Mouse (Mus musculus): ENCODE results near the gene Map2k5. TPM values are rescaled to one million over a fixed set of nuclear protein-coding genes. Genes with fewer than 3 reads are reported as not detected.

The Map2k5 gene
- total RNA-seq, 2 experiments from 2014 or later, result 29.8 to 30.6 TPM

GRCm38 (mm10) chr9:63151072-63151870 lies 226.4 kb downstream of the Map2k5 start:
- no peak for DNase-seq (ENCODE audit: low spot score in 2 of 2)

GRCm38 (mm10) chr9:63150086-63150800 lies 227.5 kb downstream of the Map2k5 start:
- DNase-seq (ENCODE audit: low spot score in 2 of 2), result no peak
- intact Hi-C loops (cut with DNase I), result no loop called here

More at GRCm38 (mm10) chr9:63151072-63151870, 226.4 kb downstream of the Map2k5 start:
- intact Hi-C loops (cut with DNase I), result no loop called here

- intact Hi-C loops (cut with DNase I), result loop anchor here (5.0 kb wide), 1 partner anchor 248 kb away; the partner anchor contains the start of gene 2300009A05Rik
- DNase-seq (ENCODE audit: low spot score in 2 of 2), result no peak
Measured at GRCm38 (mm10) chr9:63149372-63149766, 228.3 kb downstream of the Map2k5 start.

DNA sequence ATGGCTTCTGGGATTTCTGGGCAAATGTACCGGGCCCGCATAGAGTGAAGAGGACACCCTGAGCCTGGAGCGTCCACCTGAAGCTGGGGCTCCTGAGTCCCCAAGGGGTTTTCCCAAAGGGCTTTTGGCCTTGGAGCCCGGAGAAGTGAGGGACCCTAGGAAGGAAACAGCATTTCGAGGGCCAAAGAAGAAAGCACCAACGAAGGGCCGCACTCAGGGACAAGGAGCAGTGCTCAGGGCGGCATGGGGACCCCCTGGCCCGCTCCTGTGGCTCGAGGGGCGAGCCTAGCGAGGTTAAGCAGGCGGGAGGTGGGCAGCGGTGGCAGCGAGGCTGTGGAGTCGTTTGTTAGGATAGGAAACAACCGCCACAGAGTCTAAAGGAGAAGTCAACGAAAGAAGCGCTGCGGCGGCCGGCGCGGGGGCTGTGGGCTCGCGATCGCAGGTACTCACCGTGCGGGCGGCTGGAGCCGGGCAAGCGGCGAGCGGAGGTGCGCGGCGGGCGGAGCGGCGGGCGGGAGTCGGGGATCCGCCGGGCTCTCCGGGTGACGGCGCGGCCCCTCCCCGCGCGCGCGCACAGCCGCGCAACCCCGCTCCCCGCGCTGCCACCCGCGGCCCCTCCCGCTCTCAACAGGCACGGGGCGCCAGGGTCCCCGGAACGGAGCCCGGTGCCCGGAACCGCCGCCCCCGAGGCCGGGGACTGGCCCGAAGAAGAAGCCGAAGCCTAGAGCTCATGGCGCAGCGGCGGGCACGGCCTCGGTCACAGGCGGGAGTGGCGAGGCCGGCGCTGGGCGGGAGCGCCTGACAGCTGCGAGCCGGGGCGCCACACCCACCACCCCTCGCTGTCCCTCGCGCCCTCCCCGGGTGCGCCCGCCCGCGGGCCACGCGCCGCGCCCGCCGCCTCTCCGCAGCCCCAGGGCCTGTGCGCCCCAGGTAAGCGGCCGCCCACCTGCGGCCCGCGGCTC lies 229.0 kb downstream of the Map2k5 start, which contains the start of gene Skor1:
Gene Skor1, minus strand, starts transcription at position 552 of the 962 bp plus-strand sequence.
- DNase-seq (ENCODE audit: low spot score in 2 of 2), result no peak
- intact Hi-C loops (cut with DNase I), result loop anchor here (5.0 kb wide), 1 partner anchor 249 kb away; the partner anchor contains the start of gene 2300009A05Rik

GRCm38 (mm10) chr9:63147786-63148409 lies 229.8 kb downstream of the Map2k5 start:
- no peak for DNase-seq (ENCODE audit: low spot score in 2 of 2)
- intact Hi-C loops (cut with DNase I), result loop anchor here (5.0 kb wide), 1 partner anchor 249 kb away; the partner anchor contains the start of gene 2300009A05Rik

DNA sequence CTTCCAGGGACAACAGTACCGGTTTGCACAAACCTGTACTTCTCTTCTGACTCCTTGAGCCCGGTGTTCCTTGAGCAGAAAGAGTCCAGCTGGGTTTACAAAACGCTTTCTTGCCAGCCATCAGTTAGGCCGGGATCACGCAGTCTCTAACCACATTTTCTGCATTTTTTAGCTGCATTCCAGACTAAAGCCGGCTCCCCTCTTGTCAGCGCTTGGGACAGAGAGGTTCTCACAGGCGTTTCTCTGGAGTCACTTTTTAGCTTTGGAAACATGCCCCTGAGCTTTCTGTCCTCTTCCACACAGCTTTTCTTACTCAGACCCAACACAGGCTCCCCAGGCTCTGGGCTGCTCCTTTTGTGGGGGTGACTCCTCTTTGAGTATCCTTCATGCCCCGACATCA lies 230.4 kb downstream of the Map2k5 start:
- intact Hi-C loops (cut with DNase I), result loop anchor here (5.0 kb wide), 1 partner anchor 250 kb away; the partner anchor contains the start of gene 2300009A05Rik
- DNase-seq (ENCODE audit: low spot score in 2 of 2), result no peak

DNA sequence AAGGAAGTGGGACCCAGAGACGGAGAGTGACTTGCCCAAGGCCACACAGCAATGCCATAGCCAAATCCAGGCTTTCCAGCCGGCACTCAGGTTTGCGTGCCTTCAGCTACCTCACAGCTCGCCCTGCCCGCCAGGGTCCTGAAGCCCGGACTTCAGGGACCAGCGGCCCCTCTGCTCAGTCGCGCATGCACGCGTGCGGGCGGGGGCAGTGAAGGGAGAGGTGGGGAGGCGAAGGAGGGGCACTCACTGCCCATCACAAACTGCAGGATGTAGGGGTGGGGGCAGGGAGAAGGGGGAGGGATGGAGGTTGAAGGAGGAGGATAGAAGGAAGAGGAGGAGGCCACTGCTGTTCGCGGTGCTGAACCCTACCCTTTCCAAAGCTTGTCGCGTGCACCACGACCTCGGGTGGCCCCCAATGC lies 230.8 kb downstream of the Map2k5 start:
- no peak for DNase-seq (ENCODE audit: low spot score in 2 of 2)
- intact Hi-C loops (cut with DNase I), result loop anchor here (5.0 kb wide), 1 partner anchor 250 kb away; the partner anchor contains the start of gene 2300009A05Rik

DNA sequence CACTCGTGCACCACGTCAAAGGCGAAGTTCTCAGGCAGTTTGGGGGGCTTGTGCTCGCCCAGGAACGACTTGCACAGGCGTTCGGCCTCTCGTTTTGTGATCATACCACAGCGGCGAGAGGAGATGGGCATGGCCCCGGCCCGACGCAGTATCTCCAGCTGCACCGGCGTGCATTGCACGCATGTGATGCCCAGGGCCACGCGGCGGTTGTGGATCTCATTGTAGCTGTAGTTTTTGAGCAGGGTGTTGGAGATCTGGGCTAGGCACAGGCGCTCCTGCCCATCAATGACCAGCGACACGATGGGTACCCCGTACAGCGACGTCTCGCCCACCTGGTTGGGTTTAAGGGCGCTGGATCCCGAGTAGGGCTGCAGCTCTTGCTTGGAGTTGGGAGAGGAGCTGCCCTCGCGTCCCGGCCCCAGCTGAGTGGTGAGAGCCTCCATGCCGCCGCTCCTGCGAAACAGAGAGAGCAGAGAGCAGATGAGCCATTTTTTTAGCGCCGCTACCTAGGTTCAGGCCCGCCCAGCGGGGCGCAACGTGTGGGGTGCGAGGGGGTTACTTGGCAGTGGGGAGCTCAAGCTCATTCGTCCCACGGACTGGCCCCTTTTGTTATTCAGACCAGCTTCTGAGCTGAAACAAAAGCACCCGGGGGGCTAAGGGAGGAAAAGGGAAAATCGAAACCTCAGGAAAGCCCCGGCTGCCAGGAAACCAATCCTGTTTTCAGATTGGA lies 231.4 kb downstream of the Map2k5 start:
- DNase-seq (ENCODE audit: low spot score in 2 of 2), result no peak
- intact Hi-C loops (cut with DNase I), result loop anchor here (5.0 kb wide), 1 partner anchor 251 kb away; the partner anchor contains the start of gene 2300009A05Rik

DNA sequence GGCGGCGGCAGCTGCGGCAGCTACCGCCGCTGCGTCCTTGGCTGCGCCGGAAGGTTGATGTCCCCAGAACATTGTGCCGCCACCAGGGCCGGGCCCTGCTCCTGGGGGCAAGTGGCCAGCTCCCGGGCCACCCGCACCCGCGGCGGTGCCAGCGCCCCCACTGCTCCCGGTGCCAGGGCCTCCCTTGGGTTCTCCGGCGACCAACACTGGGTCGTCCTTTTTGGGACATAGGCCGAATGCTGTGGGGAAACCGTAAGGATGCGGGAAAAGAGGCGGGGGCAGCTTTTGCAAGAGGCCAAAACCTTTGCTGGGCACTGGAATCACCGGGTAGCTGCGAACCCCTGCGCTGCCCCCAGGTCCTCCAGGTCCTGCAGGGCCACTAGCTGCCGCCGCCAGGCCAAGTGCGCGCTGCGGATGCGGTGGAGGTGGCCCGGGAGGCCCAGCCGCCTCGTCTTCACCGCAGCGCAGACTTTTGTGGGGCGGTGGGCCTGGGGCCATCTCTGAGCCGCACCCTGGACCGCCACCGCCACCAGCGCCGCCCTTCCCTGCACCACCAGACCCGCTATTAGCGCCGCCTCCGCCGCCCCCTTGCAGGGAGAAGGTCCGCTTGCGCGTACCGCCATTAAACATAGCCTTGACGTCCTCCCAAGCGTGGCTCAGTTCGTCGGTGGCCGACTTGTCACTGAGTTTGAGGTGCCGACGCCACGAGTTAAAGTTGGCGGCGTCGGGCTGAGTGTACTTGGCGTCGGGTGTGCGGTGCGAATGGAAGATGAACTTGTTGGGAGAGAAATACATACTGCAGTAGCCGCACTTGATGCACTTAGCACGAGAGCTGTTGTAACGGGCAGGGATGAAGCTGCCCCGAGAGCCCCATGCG lies 232.2 kb downstream of the Map2k5 start:
- intact Hi-C loops (cut with DNase I), result loop anchor here (5.0 kb wide), 1 partner anchor 252 kb away; the partner anchor contains the start of gene 2300009A05Rik
- no peak for DNase-seq (ENCODE audit: low spot score in 2 of 2)

DNA sequence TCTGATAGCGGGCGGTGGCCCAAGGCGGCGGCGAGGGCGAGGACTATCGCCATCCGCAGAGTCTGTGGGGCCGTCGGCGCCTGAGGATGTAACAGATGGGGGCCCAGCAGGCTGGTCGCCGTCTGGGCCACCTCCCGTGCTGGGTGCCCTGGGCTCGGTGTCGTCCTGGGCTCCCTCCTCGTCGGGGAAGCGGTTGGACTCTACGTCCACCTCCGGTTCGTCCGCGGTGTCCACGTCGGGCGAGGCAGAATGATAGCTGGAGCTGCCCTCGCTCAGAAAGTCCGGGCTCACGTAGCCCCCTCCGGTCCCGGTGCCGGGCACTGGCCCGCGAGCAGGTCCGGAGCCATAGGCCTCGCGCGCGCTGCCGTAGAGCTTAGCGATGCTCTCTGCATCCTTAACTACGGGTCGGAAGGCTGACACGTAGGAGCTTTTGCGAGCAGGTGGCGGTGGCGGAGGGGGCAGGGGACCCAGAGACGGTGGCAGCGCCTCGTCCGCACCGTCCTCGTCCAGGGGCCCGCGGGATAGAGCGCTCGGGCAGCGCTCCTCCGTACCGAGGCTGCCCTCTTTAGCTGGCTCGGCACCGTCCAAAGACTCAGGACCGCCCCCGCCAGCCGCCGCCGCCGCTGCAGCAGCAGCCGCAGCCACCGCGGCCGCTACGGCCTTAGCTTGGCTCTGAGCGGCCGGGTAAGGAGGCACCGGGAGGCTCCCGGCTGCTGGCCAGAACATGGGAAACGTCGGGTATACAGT lies 233.0 kb downstream of the Map2k5 start:
- intact Hi-C loops (cut with DNase I), result loop anchor here (5.0 kb wide), 1 partner anchor 253 kb away; the partner anchor contains the start of gene 2300009A05Rik
- no peak for DNase-seq (ENCODE audit: low spot score in 2 of 2)

DNA sequence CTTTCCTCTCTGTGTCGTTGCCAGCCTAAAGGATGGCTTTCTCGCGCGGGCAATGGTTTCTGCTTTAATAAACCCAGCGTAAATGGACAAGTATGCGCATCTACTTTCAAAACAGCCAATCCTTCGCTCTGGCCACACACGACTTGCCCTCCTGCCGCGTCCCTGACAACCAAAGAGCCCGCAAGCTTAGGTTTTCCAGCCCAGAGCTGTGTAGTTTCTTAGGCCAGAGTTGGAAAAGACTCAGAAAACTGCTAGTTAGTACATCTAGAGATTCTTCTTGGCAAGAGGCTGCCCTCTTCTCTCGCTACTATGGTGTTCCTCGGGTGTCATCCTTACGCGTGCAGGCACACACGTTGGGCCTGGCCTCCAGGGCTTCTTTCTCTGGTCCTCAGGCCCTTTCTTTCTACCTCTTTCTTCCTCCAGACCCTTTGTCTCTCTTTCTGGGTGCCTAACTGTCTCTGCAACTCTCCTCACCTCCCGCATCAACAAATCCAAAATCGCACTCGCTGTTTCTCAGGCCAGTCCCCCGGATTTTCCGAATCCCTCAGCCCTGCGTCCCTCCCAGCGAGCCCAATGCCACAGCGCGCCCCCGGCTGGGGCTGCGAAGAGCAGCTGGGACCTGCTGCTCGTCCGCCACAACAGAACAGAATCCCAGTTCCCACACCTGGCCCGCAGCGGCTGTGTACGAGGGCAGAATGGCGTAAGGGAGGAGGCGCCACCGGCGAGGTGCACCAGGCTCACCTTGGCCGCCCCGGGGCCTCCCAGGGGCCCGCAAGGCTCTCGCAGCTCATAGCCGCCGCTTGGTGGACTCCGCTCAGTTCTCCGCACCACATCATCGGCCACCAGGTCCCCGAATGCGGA lies 233.8 kb downstream of the Map2k5 start:
- intact Hi-C loops (cut with DNase I), result no loop called here
- DNase-seq (ENCODE audit: low spot score in 2 of 2), result no peak

- DNase-seq (ENCODE audit: low spot score in 2 of 2), result no peak
- intact Hi-C loops (cut with DNase I), result no loop called here
Measured at GRCm38 (mm10) chr9:63143227-63143626, 234.5 kb downstream of the Map2k5 start.

- intact Hi-C loops (cut with DNase I), result no loop called here
- DNase-seq (ENCODE audit: low spot score in 2 of 2), result no peak
Measured at GRCm38 (mm10) chr9:63142335-63143036, 235.2 kb downstream of the Map2k5 start.

- DNase-seq (ENCODE audit: low spot score in 2 of 2), result no peak
- intact Hi-C loops (cut with DNase I), result no loop called here
Measured at GRCm38 (mm10) chr9:63141641-63142334, 235.9 kb downstream of the Map2k5 start.
